Mouse (Mus musculus) midbrain, postnatal 0 days (tissue): ENCODE data around the gene Ptprd. TPM values are rescaled to one million over a fixed set of nuclear protein-coding genes. Genes with fewer than 3 reads are reported as not detected.

Experiments
- ATAC-seq: fragments of 200-750 bp; cut with Nextera tagmentation; 2 replicates; pipeline ENCODE4 v1.8.0; 2017; ENCODE audit warnings: moderate number of reproducible peaks, mild to moderate bottlenecking, moderate TSS enrichment, moderate library complexity; ENCODE audit not compliant: low FRiP score
- DNase-seq: peaks from one replicate; pipeline ENCODE4 v3.0.0-alpha.2; 2015; ENCODE audit warnings: low spot score
- H3K27ac ChIP-seq: fragments of 300-500 bp; sonication (generic); 2 replicates; pipeline ENCODE4 v1.5.1; 2014; ENCODE audit warnings: low read depth, mild to moderate bottlenecking, low read length, mixed read lengths
- H3K27me3 ChIP-seq: fragments of 300-500 bp; sonication (generic); 2 replicates; pipeline ENCODE4 v1.6.1; 2014; ENCODE audit warnings: low read length, control low read depth, mixed read lengths; ENCODE audit not compliant: insufficient read depth
- H3K36me3 ChIP-seq: fragments of 300-500 bp; sonication (generic); 2 replicates; pipeline ENCODE4 v1.6.1; 2014; ENCODE audit warnings: low read length, control low read depth, mixed read lengths; ENCODE audit not compliant: insufficient read depth
- H3K4me1 ChIP-seq: fragments of 300-500 bp; sonication (generic); 2 replicates; pipeline ENCODE4 v1.6.1; 2014; ENCODE audit warnings: mild to moderate bottlenecking, control low read depth, antibody characterized with exemption, low read length, mixed read lengths; ENCODE audit not compliant: insufficient read depth
- H3K4me2 ChIP-seq: fragments of 300-500 bp; sonication (generic); 2 replicates; pipeline ENCODE4 v1.6.1; 2014; ENCODE audit warnings: low read depth, mild to moderate bottlenecking, low read length, mixed read lengths; ENCODE audit not compliant: poor library complexity, severe bottlenecking
- H3K4me3 ChIP-seq: fragments of 300-500 bp; sonication (generic); 2 replicates; pipeline ENCODE4 v1.5.1; 2014; ENCODE audit warnings: low read depth, mild to moderate bottlenecking, low read length, moderate library complexity
- H3K9ac ChIP-seq: fragments of 300-500 bp; sonication (generic); replicated peaks from 2 replicates; pipeline ENCODE4 v1.6.1; 2014; ENCODE audit warnings: mild to moderate bottlenecking, low read length, moderate library complexity, mixed read lengths; ENCODE audit not compliant: poor library complexity, severe bottlenecking
- H3K9me3 ChIP-seq: fragments of 300-500 bp; sonication (generic); 2 replicates; pipeline ENCODE4 v1.6.1; 2016; ENCODE audit warnings: low read length, control low read depth
- CTCF ChIP-seq: IDR thresholded peaks from 2 replicates; pipeline ENCODE4 v1.5.1; 2016; ENCODE audit warnings: antibody characterized with exemption, mild to moderate bottlenecking
- WGBS: fragments of 180-500 bp; shearing (Covaris S2); extraction: QIAGEN DNeasy Blood & Tissue Kit; methylation state at CpG from one replicate; pipeline ENCODE4 v1.1.7; 2014; 5-methylcytosine and 5-hydroxymethylcytosine counted together
- polyA plus RNA-seq: library from polyadenylated mRNA; unstranded; fragments of >200 nt; fragmentation: Nextera tagmentation; extraction: Ambion mirVana; gene quantifications from 2 replicates; pipeline ENCODE4 v1.2.1, GENCODE M21; 2015
- total RNA-seq: library from RNA; depleted of rRNA; stranded (reverse); fragments of >200 nt; gene quantifications from 2 replicates; pipeline ENCODE4 v1.2.3, GENCODE M21; 2014

Ptprd gene
- total and polyA plus RNA-seq, 2 experiments from 2014 or later, result 66.1 to 102 TPM

DNA sequence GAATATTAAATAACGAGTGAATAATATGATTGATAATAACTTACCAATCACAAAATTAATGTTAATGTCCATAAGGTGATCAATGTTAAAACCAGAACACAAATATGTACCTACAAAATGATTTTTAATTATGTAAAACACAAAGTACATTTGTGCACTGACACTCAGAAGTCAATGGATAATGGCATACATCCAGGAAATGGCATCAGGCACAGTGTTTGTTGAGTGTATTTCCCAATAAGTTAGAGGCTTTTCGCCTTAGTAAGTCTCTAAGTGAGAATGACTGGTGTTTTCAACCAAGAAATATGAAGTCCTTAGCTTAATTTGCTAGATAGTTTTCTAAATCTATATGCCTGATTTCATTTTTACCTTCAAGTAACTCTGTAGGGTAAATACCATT, 1843.5 kb downstream of the Ptprd start:
- Histone ChIP-seq H3K4me2 (no peak overlapping the region), H3K27ac (no peak overlapping the region), H3K4me1 (no peaks in the 10 kb centered on the region), H3K9me3 (no peaks in the 10 kb centered on the region), H3K4me3 (no peak overlapping the region), H3K36me3 (no peaks in the 10 kb centered on the region), H3K27me3 (no peaks in the 10 kb centered on the region), H3K9ac (no peak overlapping the region)
- DNase-seq (no peak), ATAC-seq (no peak)
- no peak for TF ChIP-seq CTCF
- WGBS, result 91% methylated on average over 2 of the region's 2 CpGs

DNA sequence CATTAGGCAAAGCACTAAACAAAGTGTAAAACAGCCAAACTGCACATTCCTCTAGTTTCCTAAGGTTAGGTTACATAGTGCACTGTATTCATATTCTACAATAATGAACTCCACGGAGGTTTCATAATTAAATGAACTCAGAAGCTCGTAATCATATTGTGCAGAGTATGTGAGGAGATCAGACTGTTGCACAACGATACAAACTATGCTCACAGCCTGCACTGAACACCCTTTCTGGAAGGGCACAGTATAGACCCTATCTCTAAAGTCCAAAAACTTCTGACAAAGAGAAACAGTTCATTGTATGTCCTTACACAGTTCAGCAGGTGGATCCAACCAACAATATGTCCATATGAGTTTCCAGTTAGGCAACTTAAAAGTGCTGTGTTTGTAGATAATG, 1844.5 kb downstream of the Ptprd start:
- H3K27me3 ChIP-seq, result no peaks in the 10 kb centered on the region
- no peak for DNase-seq
- H3K27ac ChIP-seq, result no peak overlapping the region
- no peak overlapping the region for H3K4me2 ChIP-seq
- no peak for ATAC-seq
- H3K4me3 ChIP-seq, result no peak overlapping the region
- 64% methylated on average over 3 of the region's 3 CpGs for WGBS
- no peaks in the 10 kb centered on the region for H3K36me3 ChIP-seq
- H3K9me3 ChIP-seq, result no peaks in the 10 kb centered on the region
- TF ChIP-seq CTCF, result no peak
- no peaks in the 10 kb centered on the region for H3K4me1 ChIP-seq
- H3K9ac ChIP-seq, result no peak overlapping the region

DNA sequence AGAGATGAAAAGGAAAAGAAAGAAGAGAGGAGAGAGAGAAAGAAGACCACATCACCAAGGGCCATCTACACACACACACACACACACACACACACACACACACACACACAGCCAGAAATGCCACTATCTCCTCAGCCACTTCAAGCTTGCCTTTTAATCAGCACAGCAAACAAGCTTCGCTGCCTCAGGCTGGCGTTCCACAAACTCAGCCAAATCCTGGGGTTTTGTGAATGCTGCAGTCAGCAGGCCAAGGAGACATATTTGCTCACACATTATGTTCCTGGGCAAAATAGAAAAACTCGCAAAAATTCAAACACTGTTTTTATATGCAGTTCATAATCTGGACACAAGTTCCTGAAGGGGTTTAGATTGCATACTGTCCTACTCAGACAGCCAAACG, 1845.9 kb downstream of the Ptprd start:
- no peaks in the 10 kb centered on the region for H3K9me3 ChIP-seq
- 55% methylated on average over 4 of the region's 4 CpGs for WGBS
- no peak overlapping the region for H3K27ac ChIP-seq

DNA sequence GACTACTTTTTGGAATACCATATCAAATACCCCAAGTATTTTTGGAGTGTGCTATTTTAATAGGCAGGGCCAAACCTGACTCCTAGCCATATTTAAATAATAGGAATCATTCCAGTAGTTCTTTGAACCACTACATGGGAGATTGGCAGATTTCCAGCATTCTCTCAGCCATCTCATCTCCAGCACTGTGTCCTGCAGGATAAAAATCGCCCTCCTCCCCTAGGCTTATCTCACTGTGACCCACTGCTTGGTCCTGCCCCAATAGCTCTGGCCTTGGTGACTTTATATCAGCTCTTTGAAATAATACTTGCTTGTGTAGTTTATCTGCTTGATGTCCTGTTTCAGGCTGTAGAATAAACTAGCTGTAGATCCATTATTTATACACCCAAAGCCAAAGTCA, 1850.2 kb downstream of the Ptprd start:
- Histone ChIP-seq H3K4me2 (no peak overlapping the region), H3K4me1 (no peaks in the 10 kb centered on the region), H3K9ac (no peak overlapping the region), H3K4me3 (no peak overlapping the region), H3K27me3 (no peaks in the 10 kb centered on the region), H3K9me3 (no peaks in the 10 kb centered on the region), H3K36me3 (no peaks in the 10 kb centered on the region), H3K27ac (no peak overlapping the region)
- TF ChIP-seq CTCF, result no peak
- WGBS, result 59% methylated on average over 1 of the region's 1 CpGs
- ATAC-seq (no peak), DNase-seq (peak; percentile 22)

More for the DNA sequence above, 1845.9 kb downstream of the Ptprd start:
- no peak for ATAC-seq
- Histone ChIP-seq H3K4me3 (no peak overlapping the region), H3K4me2 (no peak overlapping the region), H3K36me3 (no peaks in the 10 kb centered on the region), H3K9ac (no peak overlapping the region), H3K27me3 (no peaks in the 10 kb centered on the region), H3K4me1 (no peaks in the 10 kb centered on the region)
- peak; percentile 71 for DNase-seq
- TF ChIP-seq CTCF, result no peak

DNA sequence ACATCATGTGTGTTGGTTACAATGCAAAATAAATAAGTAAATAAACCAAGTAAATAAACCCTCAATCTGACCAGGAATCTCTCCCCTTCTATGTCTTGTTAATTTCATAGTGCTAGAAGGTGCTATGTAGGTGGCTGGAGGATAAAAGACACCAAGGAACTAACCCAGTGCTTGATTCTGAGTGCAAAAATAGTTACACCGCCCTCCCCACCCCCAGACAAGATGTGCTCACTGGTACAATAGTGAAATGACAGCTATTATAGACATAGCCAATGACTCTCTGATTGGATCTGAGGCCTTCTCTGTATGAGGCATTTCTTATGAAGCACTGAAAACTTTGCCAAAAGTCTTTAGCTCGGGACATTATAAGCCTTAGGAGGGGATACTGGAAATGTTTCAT, 1857.6 kb downstream of the Ptprd start:
- no peak for TF ChIP-seq CTCF
- ATAC-seq (no peak), DNase-seq (no peak)
- Histone ChIP-seq H3K27me3 (no peaks in the 10 kb centered on the region), H3K9me3 (no peaks in the 10 kb centered on the region), H3K27ac (no peak overlapping the region), H3K4me1 (no peaks in the 10 kb centered on the region), H3K36me3 (no peaks in the 10 kb centered on the region), H3K9ac (no peak overlapping the region), H3K4me3 (no peak overlapping the region), H3K4me2 (no peak overlapping the region)
- WGBS, result 94% methylated on average over 2 of the region's 2 CpGs

DNA sequence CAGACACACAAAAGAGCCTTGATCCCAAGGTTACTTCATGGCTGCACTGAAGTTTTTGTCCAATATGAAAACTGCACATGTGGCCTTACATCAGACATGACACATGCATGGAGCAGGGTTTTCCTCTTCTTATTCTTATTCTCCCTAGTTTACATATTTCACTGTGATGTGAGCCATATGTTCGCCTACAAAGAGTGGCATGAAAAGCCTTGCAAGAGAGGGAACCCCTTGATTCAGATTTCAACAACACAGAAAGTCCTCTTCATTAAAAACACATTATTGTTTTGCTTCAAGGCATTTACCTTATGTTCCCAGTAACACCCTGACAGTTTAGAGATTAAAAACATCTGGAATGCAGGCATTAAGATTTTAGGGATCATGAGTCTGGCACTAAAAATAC, 1859.3 kb downstream of the Ptprd start:
- DNase-seq (no peak), ATAC-seq (no peak)
- TF ChIP-seq CTCF, result no peak
- WGBS, result 50% methylated on average over 1 of the region's 1 CpGs
- Histone ChIP-seq H3K27ac (no peak overlapping the region), H3K9ac (no peak overlapping the region), H3K4me2 (no peak overlapping the region), H3K9me3 (no peaks in the 10 kb centered on the region), H3K4me3 (no peak overlapping the region), H3K4me1 (no peaks in the 10 kb centered on the region), H3K36me3 (no peaks in the 10 kb centered on the region), H3K27me3 (no peaks in the 10 kb centered on the region)
